Mouse (Mus musculus) heart, adult 18-20 months (tissue): ENCODE measurements around the gene Etl4. TPM values are rescaled to one million over a fixed set of nuclear protein-coding genes. Genes with fewer than 3 reads are reported as not detected.
A peak's percentile ranks its signal among the peaks of the same experiment; 100 is the strongest.

Experiments used
- DNase-seq, 2 experiments: peaks; one replicate each; pipeline ENCODE4 v3.0.0; 2021 to 2022; ENCODE audit warnings: mixed read lengths in 1 of 2
- microRNA-seq, 2 experiments: library from miRNA; unstranded; fragments of <30 nt; microRNA quantifications; one replicate each; pipeline ENCODE4 v1.2.0; 2022
- total RNA-seq, 2 experiments: library from RNA; stranded (reverse); gene quantifications; 2 replicates each; pipeline ENCODE4 v1.2.3; 2021

The Etl4 gene
- total RNA-seq, 2 experiments from 2014 or later = 30.0 to 34.9 TPM

DNA sequence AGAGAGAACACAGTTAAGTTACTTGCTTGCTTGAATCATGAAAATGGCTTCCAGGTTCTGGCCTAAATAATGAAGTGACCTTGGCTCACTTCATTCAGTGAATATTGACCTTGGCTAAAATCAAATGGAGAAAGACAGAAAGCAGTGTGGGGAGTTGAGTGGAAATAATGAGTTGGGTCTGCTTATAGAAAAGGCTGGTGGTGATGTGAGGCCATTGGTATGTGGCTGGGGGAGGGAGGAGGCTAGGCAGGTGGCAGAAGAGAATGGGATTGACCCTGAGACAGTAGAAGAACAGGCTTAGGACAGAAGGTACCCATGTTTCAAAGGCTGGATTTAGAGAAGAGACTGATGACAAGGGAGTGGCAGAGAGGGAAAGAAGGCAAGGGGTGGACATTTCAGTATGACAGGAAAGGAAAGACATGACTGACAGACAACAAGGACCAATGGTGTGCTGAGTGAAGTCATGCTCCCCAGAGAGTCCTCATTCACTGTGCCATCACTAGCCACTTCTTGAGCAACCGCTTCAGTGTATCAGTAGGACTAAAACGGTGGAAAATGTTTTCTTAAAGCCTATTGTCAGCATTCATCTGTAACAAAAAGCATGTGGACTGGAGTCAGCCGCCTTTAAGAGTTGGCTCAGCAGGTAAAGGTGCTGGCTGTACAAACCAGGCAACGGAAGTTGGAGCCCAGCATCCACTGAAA is 854.1 kb downstream of the Etl4 start:
- no peak for DNase-seq

GRCm38 (mm10) chr2:20764566-20765090 is 855.0 kb downstream of the Etl4 start:
- no peak for DNase-seq

DNA sequence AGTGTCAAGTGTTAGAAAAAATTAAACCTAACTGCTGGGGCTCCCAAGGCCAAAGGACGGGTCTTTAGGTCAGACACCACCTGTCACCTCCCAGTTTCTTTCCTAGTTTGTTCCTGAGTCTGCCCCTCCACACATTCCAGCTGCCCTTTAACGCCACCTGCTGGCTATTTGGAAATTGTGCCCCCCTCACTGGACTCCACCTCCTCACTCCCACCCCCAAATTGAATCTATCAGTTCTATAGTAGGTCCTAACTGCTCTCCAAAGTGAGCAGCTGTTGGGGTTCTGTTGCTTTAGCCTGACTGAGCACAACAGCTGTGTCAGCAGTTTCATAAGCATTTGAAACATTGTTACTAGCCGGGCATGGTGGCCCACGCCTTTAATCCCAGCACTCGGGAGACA is 859.1 kb downstream of the Etl4 start:
- no peak for DNase-seq

GRCm38 (mm10) chr2:20770171-20770570 is 860.6 kb downstream of the Etl4 start:
- DNase-seq = no peak

- DNase-seq = no peak
These were observed 864.9 kb downstream of the Etl4 start for GRCm38 (mm10) chr2:20774462-20774861.

- DNase-seq = no peak
These were observed 866.7 kb downstream of the Etl4 start for GRCm38 (mm10) chr2:20776171-20776704.

DNA sequence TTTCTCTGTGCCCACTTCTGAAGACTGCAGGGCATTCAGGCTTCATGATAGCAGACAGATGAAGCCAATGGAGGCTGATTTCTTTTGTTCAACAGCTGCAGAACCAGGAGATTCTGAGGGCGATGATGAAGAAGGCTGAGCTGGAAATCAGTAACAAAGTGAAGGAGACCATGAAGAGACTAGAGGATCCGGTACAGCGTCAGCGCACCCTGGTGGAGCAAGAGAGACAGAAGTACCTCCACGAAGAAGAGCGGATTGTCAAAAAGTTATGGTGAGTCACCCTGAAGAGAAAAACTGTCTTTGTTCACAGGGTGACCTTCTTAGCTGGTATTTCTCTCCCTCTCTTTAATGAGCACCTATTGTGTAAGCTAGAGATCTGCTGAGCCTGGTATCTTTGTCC is 868.4 kb downstream of the Etl4 start:
- DNase-seq = no peak

DNA sequence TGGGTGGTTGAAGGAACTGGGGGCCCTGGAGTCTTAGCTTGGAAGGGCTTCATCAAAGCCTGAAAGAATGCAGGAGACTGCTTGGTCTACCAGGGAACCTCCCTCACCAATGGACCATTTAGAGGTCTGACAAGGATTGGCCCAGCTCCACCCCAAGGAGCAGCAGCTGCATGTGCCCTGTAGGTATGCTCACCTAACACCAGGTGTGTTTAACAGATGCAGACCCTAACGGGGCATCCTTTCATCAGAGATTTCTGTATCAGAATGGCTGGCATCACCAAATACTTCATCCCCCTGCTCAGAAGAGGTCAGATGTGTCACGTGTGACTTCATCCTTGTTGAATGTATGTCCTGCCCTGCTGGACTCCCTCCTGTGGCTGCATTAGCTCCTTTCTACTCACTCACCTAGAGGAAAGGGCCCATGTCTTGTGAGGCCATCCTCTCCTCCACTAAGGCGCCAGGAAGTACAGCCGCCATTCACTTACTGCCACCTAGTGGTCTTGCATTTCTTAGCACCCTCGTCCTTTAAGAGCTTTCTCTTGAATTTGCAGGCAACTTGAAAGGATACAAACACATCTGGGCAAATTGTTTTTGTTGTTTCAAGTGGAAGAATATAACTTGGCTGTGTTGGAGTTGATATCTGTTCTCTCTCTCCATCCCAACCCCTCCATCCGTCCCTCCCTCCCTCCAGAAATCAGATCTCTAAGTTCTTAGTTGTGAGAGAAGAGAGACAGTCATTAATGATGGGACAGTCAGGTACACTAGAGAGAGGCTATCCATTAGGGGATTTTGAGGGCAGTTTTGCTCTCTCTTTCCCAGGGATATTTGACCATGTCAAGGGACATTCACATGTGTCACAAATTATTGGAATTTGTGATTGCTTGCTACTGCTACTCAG is 870.2 kb downstream of the Etl4 start:
- DNase-seq = peak; percentile 38 to 73

- no peak for DNase-seq
These were observed 891.8 kb downstream of the Etl4 start for GRCm38 (mm10) chr2:20801236-20801890.

- peak; percentile 39 to 50 for DNase-seq
These were observed 901.9 kb downstream of the Etl4 start for GRCm38 (mm10) chr2:20811506-20811905.

DNA sequence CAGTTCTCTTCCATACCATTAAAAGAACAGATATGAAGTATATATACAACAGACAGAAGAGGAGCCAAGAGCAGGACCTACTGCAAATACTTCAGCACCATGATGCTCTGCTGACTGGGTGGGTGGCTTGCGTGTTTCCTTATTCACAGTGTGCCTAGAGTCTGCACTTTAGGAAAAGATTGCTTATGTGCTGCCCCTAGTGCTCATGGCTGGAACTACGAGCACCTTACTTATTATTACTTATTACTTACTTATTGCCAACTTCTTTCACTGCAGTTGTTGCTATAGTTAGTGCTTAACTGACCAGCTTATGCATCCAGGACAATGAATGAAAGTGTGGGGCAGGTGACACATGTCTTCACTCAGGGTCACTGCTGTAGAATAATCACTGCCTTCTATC is 904.4 kb downstream of the Etl4 start:
- peak in 1 of 2 experiments; percentile 17 for DNase-seq

DNA sequence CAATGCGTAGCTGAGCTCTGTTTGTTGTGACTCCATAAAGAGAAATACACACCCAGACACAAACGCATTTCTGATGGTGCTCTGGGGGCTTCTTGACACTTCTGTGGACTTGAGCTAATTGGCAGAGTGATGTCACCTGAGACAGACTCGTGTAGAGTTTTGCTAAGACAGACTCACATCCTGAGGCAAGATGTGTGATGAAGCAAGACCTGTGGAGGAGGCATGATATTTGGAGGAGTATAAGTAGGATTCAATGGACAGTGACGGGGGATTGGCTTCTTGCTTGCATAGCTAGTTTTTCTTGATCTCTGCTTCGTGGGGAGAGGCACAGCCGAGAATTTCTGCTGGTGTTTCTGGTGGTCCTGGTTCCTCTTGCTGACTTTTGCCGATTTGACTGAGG is 908.6 kb downstream of the Etl4 start:
- DNase-seq = no peak

- DNase-seq = peak; percentile 9 to 13
These were observed 916.7 kb downstream of the Etl4 start for GRCm38 (mm10) chr2:20826258-20826657.

DNA sequence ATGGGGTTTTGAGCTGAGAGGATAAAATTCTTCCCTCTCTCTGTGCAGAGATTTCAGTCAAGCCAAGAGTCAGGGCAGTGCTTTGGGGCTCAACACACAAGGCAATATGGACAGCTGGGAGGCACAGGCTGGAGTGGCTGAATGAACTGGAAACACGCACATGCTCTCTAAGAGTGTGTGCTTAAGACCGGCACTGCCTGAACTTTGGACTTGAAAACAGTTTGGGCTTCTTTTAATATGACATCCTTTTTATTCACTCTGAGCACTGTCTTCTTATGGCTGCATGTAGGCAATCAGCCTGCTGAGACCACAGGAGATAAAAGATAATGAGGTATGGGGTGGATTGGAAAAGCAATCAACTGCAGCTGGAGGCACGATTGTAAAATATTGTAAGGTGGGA is 921.3 kb downstream of the Etl4 start:
- no peak for DNase-seq

GRCm38 (mm10) chr2:20831608-20832406 is 922.2 kb downstream of the Etl4 start:
- DNase-seq = no peak

GRCm38 (mm10) chr2:20849346-20849745 is 939.8 kb downstream of the Etl4 start:
- DNase-seq = no peak

Small RNA genes lying within 50 kb of the gene (microRNA-seq; reads per million reads assigned to microRNA genes)
- gene Gm44457 = 0 reads per million in 2 experiments
